Mouse (Mus musculus): ENCODE measurements around the gene Tmem248. TPM values are rescaled to one million over a fixed set of nuclear protein-coding genes. Genes with fewer than 3 reads are reported as not detected.

Gene Tmem248
- polyA plus RNA-seq, 1 experiment from 2014 or later: 40.6 TPM

- Histone ChIP-seq H3K9me3 (ENCODE audit: control insufficient read depth, low read length) (no peaks in the 10 kb centered on the region), H3K9ac (ENCODE audit: low read depth, low read length) (no peak overlapping the region), H3K4me2 (ENCODE audit: low read depth, low read length) (no peak overlapping the region), H3K27me3 (replicated peaks; ENCODE audit: control insufficient read depth, insufficient read depth, low read length) (no peaks in the 10 kb centered on the region), H3K36me3 (ENCODE audit: control insufficient read depth, insufficient read depth, low read length) (no peaks in the 10 kb centered on the region), H3K4me3 (ENCODE audit: low read depth, low read length) (no peak overlapping the region), H3K4me1 (ENCODE audit: control insufficient read depth, insufficient read depth, low read length) (no peaks in the 10 kb centered on the region), H3K27ac (replicated peaks; ENCODE audit: low read depth, low read length) (no peak overlapping the region)
- ATAC-seq (ENCODE audit: low read depth): no peak
- DNase-seq (ENCODE audit: low spot score): no peak
- WGBS: 81% methylated on average over 6 of the region's 6 CpGs
Measured at GRCm38 (mm10) chr5:130181740-130182540, 34.9 kb upstream of the Tmem248 start.

- H3K36me3 ChIP-seq (ENCODE audit: control insufficient read depth, insufficient read depth, low read length): no peaks in the 10 kb centered on the region
- ATAC-seq (ENCODE audit: low read depth) (no peak), DNase-seq (ENCODE audit: low spot score) (no peak)
- no peak overlapping the region for H3K4me3 ChIP-seq (ENCODE audit: low read depth, low read length)
- H3K4me2 ChIP-seq (ENCODE audit: low read depth, low read length): no peak overlapping the region
- H3K4me1 ChIP-seq (ENCODE audit: control insufficient read depth, insufficient read depth, low read length): no peaks in the 10 kb centered on the region
- no peak overlapping the region for H3K9ac ChIP-seq (ENCODE audit: low read depth, low read length)
- H3K27ac ChIP-seq (replicated peaks; ENCODE audit: low read depth, low read length): no peak overlapping the region
- H3K27me3 ChIP-seq (replicated peaks; ENCODE audit: control insufficient read depth, insufficient read depth, low read length): no peaks in the 10 kb centered on the region
- H3K9me3 ChIP-seq (ENCODE audit: control insufficient read depth, low read length): no peaks in the 10 kb centered on the region
- WGBS: 81% methylated on average over 3 of the region's 3 CpGs
Measured at GRCm38 (mm10) chr5:130182541-130182821, 34.4 kb upstream of the Tmem248 start.

- Histone ChIP-seq H3K9me3 (ENCODE audit: control insufficient read depth, low read length) (no peaks in the 10 kb centered on the region), H3K4me2 (ENCODE audit: low read depth, low read length) (no peak overlapping the region), H3K27me3 (replicated peaks; ENCODE audit: control insufficient read depth, insufficient read depth, low read length) (no peaks in the 10 kb centered on the region), H3K27ac (replicated peaks; ENCODE audit: low read depth, low read length) (no peak overlapping the region), H3K4me3 (ENCODE audit: low read depth, low read length) (no peak overlapping the region), H3K36me3 (ENCODE audit: control insufficient read depth, insufficient read depth, low read length) (peaks cover 9% of the 10 kb centered on the region), H3K9ac (ENCODE audit: low read depth, low read length) (no peak overlapping the region), H3K4me1 (ENCODE audit: control insufficient read depth, insufficient read depth, low read length) (no peaks in the 10 kb centered on the region)
- WGBS: 91% methylated on average over 9 of the region's 9 CpGs
- ATAC-seq (ENCODE audit: low read depth) (no peak), DNase-seq (ENCODE audit: low spot score) (no peak)
Measured at GRCm38 (mm10) chr5:130184193-130184856, 32.6 kb upstream of the Tmem248 start.

GRCm38 (mm10) chr5:130185312-130185711, 31.6 kb upstream of the Tmem248 start:
- Histone ChIP-seq H3K27me3 (replicated peaks; ENCODE audit: control insufficient read depth, insufficient read depth, low read length) (no peaks in the 10 kb centered on the region), H3K9me3 (ENCODE audit: control insufficient read depth, low read length) (no peaks in the 10 kb centered on the region), H3K27ac (replicated peaks; ENCODE audit: low read depth, low read length) (no peak overlapping the region), H3K9ac (ENCODE audit: low read depth, low read length) (no peak overlapping the region), H3K4me1 (ENCODE audit: control insufficient read depth, insufficient read depth, low read length) (no peaks in the 10 kb centered on the region), H3K4me2 (ENCODE audit: low read depth, low read length) (no peak overlapping the region), H3K4me3 (ENCODE audit: low read depth, low read length) (no peak overlapping the region), H3K36me3 (ENCODE audit: control insufficient read depth, insufficient read depth, low read length) (peaks cover 19% of the 10 kb centered on the region)
- DNase-seq (ENCODE audit: low spot score) (no peak), ATAC-seq (ENCODE audit: low read depth) (no peak)
- WGBS: 85% methylated on average over 6 of the region's 6 CpGs

GRCm38 (mm10) chr5:130187383-130187782, 29.5 kb upstream of the Tmem248 start:
- no peaks in the 10 kb centered on the region for H3K9me3 ChIP-seq (ENCODE audit: control insufficient read depth, low read length)
- 72% methylated on average over 7 of the region's 7 CpGs for WGBS

GRCm38 (mm10) chr5:130190909-130191308, 26.0 kb upstream of the Tmem248 start:
- no peak overlapping the region for H3K9ac ChIP-seq (ENCODE audit: low read depth, low read length)
- H3K27me3 ChIP-seq (replicated peaks; ENCODE audit: control insufficient read depth, insufficient read depth, low read length): no peaks in the 10 kb centered on the region
- no peak overlapping the region for H3K4me3 ChIP-seq (ENCODE audit: low read depth, low read length)
- ATAC-seq (ENCODE audit: low read depth) (no peak), DNase-seq (ENCODE audit: low spot score) (no peak)
- H3K36me3 ChIP-seq (ENCODE audit: control insufficient read depth, insufficient read depth, low read length): peaks cover 54% of the 10 kb centered on the region
- H3K4me1 ChIP-seq (ENCODE audit: control insufficient read depth, insufficient read depth, low read length): no peaks in the 10 kb centered on the region
- no peak overlapping the region for H3K4me2 ChIP-seq (ENCODE audit: low read depth, low read length)
- H3K27ac ChIP-seq (replicated peaks; ENCODE audit: low read depth, low read length): no peak overlapping the region
- H3K9me3 ChIP-seq (ENCODE audit: control insufficient read depth, low read length): no peaks in the 10 kb centered on the region
- 86% methylated on average over 6 of the region's 6 CpGs for WGBS

More at GRCm38 (mm10) chr5:130187383-130187782, 29.5 kb upstream of the Tmem248 start:
- H3K4me1 ChIP-seq (ENCODE audit: control insufficient read depth, insufficient read depth, low read length): no peaks in the 10 kb centered on the region
- H3K9ac ChIP-seq (ENCODE audit: low read depth, low read length): no peak overlapping the region
- H3K36me3 ChIP-seq (ENCODE audit: control insufficient read depth, insufficient read depth, low read length): peaks cover 40% of the 10 kb centered on the region
- no peak overlapping the region for H3K4me2 ChIP-seq (ENCODE audit: low read depth, low read length)
- H3K4me3 ChIP-seq (ENCODE audit: low read depth, low read length): no peak overlapping the region
- no peak for ATAC-seq (ENCODE audit: low read depth)
- no peak overlapping the region for H3K27ac ChIP-seq (replicated peaks; ENCODE audit: low read depth, low read length)
- no peaks in the 10 kb centered on the region for H3K27me3 ChIP-seq (replicated peaks; ENCODE audit: control insufficient read depth, insufficient read depth, low read length)
- DNase-seq (ENCODE audit: low spot score): no peak

- H3K4me2 ChIP-seq (ENCODE audit: low read depth, low read length): no peak overlapping the region
- H3K27me3 ChIP-seq (replicated peaks; ENCODE audit: control insufficient read depth, insufficient read depth, low read length): no peaks in the 10 kb centered on the region
- H3K4me3 ChIP-seq (ENCODE audit: low read depth, low read length): no peak overlapping the region
- no peaks in the 10 kb centered on the region for H3K4me1 ChIP-seq (ENCODE audit: control insufficient read depth, insufficient read depth, low read length)
- ATAC-seq (ENCODE audit: low read depth): no peak
- peaks cover 54% of the 10 kb centered on the region for H3K36me3 ChIP-seq (ENCODE audit: control insufficient read depth, insufficient read depth, low read length)
- DNase-seq (ENCODE audit: low spot score): no peak
- H3K9ac ChIP-seq (ENCODE audit: low read depth, low read length): no peak overlapping the region
- no peak overlapping the region for H3K27ac ChIP-seq (replicated peaks; ENCODE audit: low read depth, low read length)
- 81% methylated on average over 6 of the region's 6 CpGs for WGBS
- H3K9me3 ChIP-seq (ENCODE audit: control insufficient read depth, low read length): no peaks in the 10 kb centered on the region
Measured at GRCm38 (mm10) chr5:130191865-130192264, 25.0 kb upstream of the Tmem248 start.

- H3K4me1 ChIP-seq (ENCODE audit: control insufficient read depth, insufficient read depth, low read length): no peaks in the 10 kb centered on the region
- peaks cover 59% of the 10 kb centered on the region for H3K36me3 ChIP-seq (ENCODE audit: control insufficient read depth, insufficient read depth, low read length)
- H3K4me2 ChIP-seq (ENCODE audit: low read depth, low read length): no peak overlapping the region
- no peaks in the 10 kb centered on the region for H3K9me3 ChIP-seq (ENCODE audit: control insufficient read depth, low read length)
- H3K4me3 ChIP-seq (ENCODE audit: low read depth, low read length): no peak overlapping the region
- WGBS: 67% methylated on average over 2 of the region's 2 CpGs
- no peak overlapping the region for H3K27ac ChIP-seq (replicated peaks; ENCODE audit: low read depth, low read length)
- no peak for DNase-seq (ENCODE audit: low spot score)
- 0 out of 2 replicates have a peak, but pooled peaks have one; percentile 33 for ATAC-seq (ENCODE audit: low read depth)
- no peak overlapping the region for H3K9ac ChIP-seq (ENCODE audit: low read depth, low read length)
- no peaks in the 10 kb centered on the region for H3K27me3 ChIP-seq (replicated peaks; ENCODE audit: control insufficient read depth, insufficient read depth, low read length)
Measured at GRCm38 (mm10) chr5:130192356-130192944, 24.4 kb upstream of the Tmem248 start.
